Comparison of ENCODE assay signal across 24 mouse cellular contexts in genomic region chr17:50227366-50227765, GRCm38 (mm10).
"Had no signal": no experiment of that assay in that cellular context is flagged by ENCODE, and none has a peak within 500 bp of the region (broad histone marks: within the 10 kb centered on the region; RNA-seq: fewer than 3 reads in every experiment).

No protein-coding gene starts in this region.

- H3K9me3 ChIP-seq: limb, embryonic 12.5 days; limb, embryonic 15.5 days; liver, embryonic 12.5 days; liver, embryonic 15.5 days; lung, embryonic 15.5 days; midbrain, embryonic 10.5 days; midbrain, embryonic 13.5 days; neural tube, embryonic 13.5 days; stomach, embryonic 15.5 days had no signal

- H3K9ac ChIP-seq: limb, embryonic 12.5 days; limb, embryonic 15.5 days; liver, embryonic 12.5 days; liver, embryonic 15.5 days; lung, embryonic 15.5 days; midbrain, embryonic 13.5 days; neural tube, embryonic 13.5 days; stomach, embryonic 15.5 days had no signal

- H3K36me3 ChIP-seq: limb, embryonic 12.5 days; limb, embryonic 15.5 days; liver, embryonic 12.5 days; liver, embryonic 15.5 days; lung, embryonic 15.5 days; midbrain, embryonic 10.5 days; midbrain, embryonic 13.5 days; neural tube, embryonic 13.5 days; stomach, embryonic 15.5 days had no signal

- H3K27ac ChIP-seq: limb, embryonic 12.5 days; limb, embryonic 15.5 days; liver, embryonic 12.5 days; liver, embryonic 15.5 days; lung, embryonic 15.5 days; midbrain, embryonic 10.5 days; midbrain, embryonic 13.5 days; neural tube, embryonic 13.5 days; stomach, embryonic 15.5 days had no signal

- H3K4me2 ChIP-seq: limb, embryonic 12.5 days; limb, embryonic 15.5 days; liver, embryonic 12.5 days; liver, embryonic 15.5 days; lung, embryonic 15.5 days; midbrain, embryonic 13.5 days; neural tube, embryonic 13.5 days; stomach, embryonic 15.5 days had no signal

- H3K27me3 ChIP-seq: limb, embryonic 12.5 days; limb, embryonic 15.5 days; liver, embryonic 12.5 days; liver, embryonic 15.5 days; lung, embryonic 15.5 days; midbrain, embryonic 13.5 days; neural tube, embryonic 13.5 days; stomach, embryonic 15.5 days had no signal

- DNase-seq: kidney, adult 9 months; kidney, postnatal 14 days; kidney, postnatal 4 days; left cerebral cortex, postnatal 4 days; lung, adult 18-20 months; lung, postnatal 14 days; lung, postnatal 4 days; retina, postnatal 1 day; right cerebral cortex, postnatal 25 days; spleen, adult 18-20 months; thymus, adult 2 months; thymus, postnatal 14 days; thymus, postnatal 4 days had no signal

- H3K4me3 ChIP-seq: limb, embryonic 12.5 days; limb, embryonic 15.5 days; liver, embryonic 12.5 days; liver, embryonic 15.5 days; lung, embryonic 15.5 days; midbrain, embryonic 10.5 days; midbrain, embryonic 13.5 days; myocyte; neural tube, embryonic 13.5 days; stomach, embryonic 15.5 days had no signal

- ATAC-seq: liver, embryonic 12.5 days; midbrain, embryonic 13.5 days; midbrain, embryonic 16.5 days had no signal

- H3K4me1 ChIP-seq: limb, embryonic 12.5 days; liver, embryonic 12.5 days; liver, embryonic 15.5 days; lung, embryonic 15.5 days; midbrain, embryonic 13.5 days; stomach, embryonic 15.5 days had no signal
